Mouse (Mus musculus) ES-Bruce4 (cell line): ENCODE measurements around the gene Tcerg1l. TPM values are rescaled to one million over a fixed set of nuclear protein-coding genes. Genes with fewer than 3 reads are reported as not detected.

ENCODE experiments used
- H3K27ac ChIP-seq: 2 replicates; pipeline ENCODE4 v1.5.1; 2012; ENCODE audit warnings: low read length, inconsistent platforms; ENCODE audit not compliant: insufficient read depth
- H3K27me3 ChIP-seq: 2 replicates; pipeline ENCODE4 v1.6.1; 2012; ENCODE audit warnings: mild to moderate bottlenecking, low read length, inconsistent platforms; ENCODE audit not compliant: control insufficient read depth, poor library complexity, insufficient read depth, severe bottlenecking
- H3K36me3 ChIP-seq: 2 replicates; pipeline ENCODE4 v1.6.1; 2012; ENCODE audit warnings: inconsistent platforms, mild to moderate bottlenecking, low read length, moderate library complexity; ENCODE audit not compliant: control insufficient read depth, poor library complexity, insufficient read depth, severe bottlenecking
- H3K4me1 ChIP-seq: one replicate; pipeline ENCODE4 v1.8.1; 2011; ENCODE audit warnings: low read length; ENCODE audit not compliant: control insufficient read depth, insufficient read depth
- H3K4me3 ChIP-seq: 2 replicates; pipeline ENCODE4 v1.5.1; 2011; ENCODE audit warnings: low read depth, mild to moderate bottlenecking, low read length
- H3K9ac ChIP-seq: 2 replicates; pipeline ENCODE4 v1.6.1; 2012; ENCODE audit warnings: low read depth, mild to moderate bottlenecking, inconsistent platforms; ENCODE audit not compliant: poor library complexity, severe bottlenecking
- H3K9me3 ChIP-seq: replicated peaks from 2 replicates; pipeline ENCODE4 v1.6.1; 2012; ENCODE audit warnings: mild to moderate bottlenecking, low read length, inconsistent platforms; ENCODE audit not compliant: control insufficient read depth, poor library complexity, insufficient read depth, severe bottlenecking
- CTCF ChIP-seq: IDR thresholded peaks from one replicate; pipeline ENCODE4 v1.8.1; 2011; ENCODE audit warnings: low read depth, low read length
- EP300 ChIP-seq: IDR thresholded peaks from 2 replicates; pipeline ENCODE4 v1.6.1; 2011; ENCODE audit warnings: low read depth, low read length; ENCODE audit not compliant: insufficient read depth
- POLR2A ChIP-seq: IDR thresholded peaks from one replicate; pipeline ENCODE4 v1.8.1; 2011; ENCODE audit warnings: low read length; ENCODE audit not compliant: insufficient read depth
- polyA plus RNA-seq: library from polyadenylated mRNA; stranded (reverse); fragments of >200 nt; gene quantifications from 2 replicates; pipeline ENCODE4 v1.2.4, GENCODE M21; 2011; ENCODE audit warnings: low read depth; ENCODE audit not compliant: missing spikeins, insufficient read depth, insufficient read length

Gene Tcerg1l
- polyA plus RNA-seq, 1 experiment = not detected

DNA sequence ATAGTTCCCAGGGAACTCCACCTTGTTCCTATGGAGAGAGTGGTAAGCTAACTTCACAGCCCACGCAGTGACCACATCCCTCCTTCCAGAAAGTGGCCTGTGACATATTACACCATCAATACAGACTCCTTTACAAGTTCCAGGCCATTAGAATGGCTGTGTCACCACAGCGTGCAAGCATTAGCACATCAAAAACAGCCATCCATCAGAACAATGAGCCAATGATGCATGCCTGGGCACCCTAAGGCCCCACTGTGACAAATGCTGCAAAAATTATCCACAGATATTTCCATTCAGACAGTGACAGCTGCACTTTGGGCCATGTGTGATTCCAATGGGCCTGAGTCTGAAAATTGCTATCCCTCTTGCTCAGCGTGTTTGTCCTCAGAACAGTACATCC is 70.8 kb downstream of the Tcerg1l start:
- no peak overlapping the region for H3K9ac ChIP-seq
- no peak overlapping the region for H3K4me3 ChIP-seq
- no peaks in the 10 kb centered on the region for H3K9me3 ChIP-seq
- H3K36me3 ChIP-seq = no peaks in the 10 kb centered on the region
- no peaks in the 10 kb centered on the region for H3K4me1 ChIP-seq
- H3K27ac ChIP-seq = no peak overlapping the region
- no peaks in the 10 kb centered on the region for H3K27me3 ChIP-seq
- TF ChIP-seq EP300 (no peak), POLR2A (no peak), CTCF (no peak)

DNA sequence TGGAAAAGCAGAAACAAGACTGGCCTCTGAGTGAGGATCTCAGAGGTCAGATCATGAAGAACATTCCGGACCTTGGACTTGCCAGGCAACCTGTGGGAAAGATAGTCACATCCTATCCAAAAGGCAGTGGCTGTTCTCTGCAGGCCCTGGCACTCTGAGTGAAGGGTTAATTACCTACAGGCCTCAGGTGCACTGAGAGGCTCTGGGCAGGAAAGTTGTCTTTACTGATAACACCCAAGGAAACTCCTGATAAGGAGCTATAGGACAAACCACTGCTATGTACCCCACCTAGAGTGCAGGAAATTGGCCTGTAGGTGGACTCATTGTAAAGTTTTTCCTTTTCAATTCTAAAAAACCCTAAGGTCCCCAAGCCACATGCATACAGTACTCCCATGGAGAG is 83.8 kb downstream of the Tcerg1l start:
- no peaks in the 10 kb centered on the region for H3K4me1 ChIP-seq
- H3K27ac ChIP-seq = no peak overlapping the region
- H3K4me3 ChIP-seq = no peak overlapping the region
- no peak overlapping the region for H3K9ac ChIP-seq
- H3K27me3 ChIP-seq = no peaks in the 10 kb centered on the region
- no peaks in the 10 kb centered on the region for H3K9me3 ChIP-seq
- no peaks in the 10 kb centered on the region for H3K36me3 ChIP-seq
- no peak for TF ChIP-seq CTCF
- TF ChIP-seq POLR2A = no peak
- TF ChIP-seq EP300 = no peak

DNA sequence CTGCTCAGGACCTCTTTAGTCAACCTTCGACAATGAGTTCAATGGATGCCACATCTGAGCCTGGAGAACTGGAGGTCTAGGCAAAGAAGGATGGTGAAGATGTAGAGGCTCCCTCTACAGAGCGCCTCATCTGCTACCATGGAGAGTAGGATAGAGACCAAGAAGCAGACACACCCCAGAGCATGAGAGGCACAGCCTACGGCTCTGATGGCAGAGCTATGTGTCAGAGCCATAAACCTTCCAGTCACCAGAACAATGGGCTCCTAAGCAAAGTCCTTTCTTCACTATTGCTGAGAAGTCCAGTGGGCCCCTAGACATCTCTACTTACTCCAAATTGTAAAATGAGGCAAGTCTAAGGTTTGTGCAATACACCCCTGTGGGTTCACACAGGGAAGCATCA is 91.4 kb downstream of the Tcerg1l start:
- Histone ChIP-seq H3K27me3 (no peaks in the 10 kb centered on the region), H3K9me3 (no peaks in the 10 kb centered on the region), H3K4me1 (no peaks in the 10 kb centered on the region), H3K27ac (no peak overlapping the region), H3K9ac (no peak overlapping the region), H3K4me3 (no peak overlapping the region), H3K36me3 (no peaks in the 10 kb centered on the region)
- TF ChIP-seq EP300 (no peak), CTCF (no peak), POLR2A (no peak)

DNA sequence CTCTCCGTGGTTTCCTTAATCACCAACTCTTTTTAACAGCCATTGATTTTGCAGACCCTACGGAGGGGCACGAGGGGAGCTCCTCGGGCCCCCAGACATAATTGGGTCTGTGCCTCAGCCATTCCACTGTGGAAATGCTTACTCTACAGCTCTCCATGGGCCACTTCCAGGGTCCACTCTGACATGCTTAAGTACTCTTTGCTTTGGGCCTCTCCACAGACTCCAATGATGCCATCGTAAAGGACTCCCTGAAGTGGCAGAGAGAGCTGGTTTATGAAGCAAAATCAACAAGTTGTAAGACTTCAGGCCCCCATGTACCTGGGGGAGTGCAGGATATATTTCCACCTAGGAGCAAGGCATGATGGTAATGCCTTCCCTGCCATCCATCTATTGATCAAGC is 112.7 kb downstream of the Tcerg1l start:
- no peak for TF ChIP-seq POLR2A
- TF ChIP-seq CTCF = no peak
- no peak for TF ChIP-seq EP300
- H3K4me1 ChIP-seq = no peaks in the 10 kb centered on the region
- no peak overlapping the region for H3K4me3 ChIP-seq
- no peaks in the 10 kb centered on the region for H3K36me3 ChIP-seq
- H3K9me3 ChIP-seq = no peaks in the 10 kb centered on the region
- H3K9ac ChIP-seq = no peak overlapping the region
- H3K27ac ChIP-seq = no peak overlapping the region
- no peaks in the 10 kb centered on the region for H3K27me3 ChIP-seq

DNA sequence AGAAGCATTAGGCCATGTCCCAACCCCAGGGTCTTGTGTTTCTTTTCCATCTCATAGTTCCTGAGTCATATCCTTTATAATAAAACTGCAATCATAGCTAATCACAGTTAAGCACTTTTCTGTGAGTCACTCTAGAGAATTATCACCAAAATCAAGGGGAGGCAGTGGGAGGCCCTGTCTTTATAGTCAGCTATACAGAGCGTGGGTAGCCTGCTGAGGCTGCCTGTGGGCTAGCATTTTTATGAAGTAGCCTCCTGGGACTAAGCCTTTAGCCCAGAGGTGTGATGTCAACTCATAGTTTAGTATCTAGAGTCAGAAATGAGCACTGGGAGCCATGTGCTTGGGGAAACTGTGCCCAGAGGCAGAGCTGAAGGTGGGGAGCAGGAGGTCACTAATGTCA is 122.3 kb downstream of the Tcerg1l start:
- no peak overlapping the region for H3K27ac ChIP-seq
- no peak overlapping the region for H3K4me3 ChIP-seq

DNA sequence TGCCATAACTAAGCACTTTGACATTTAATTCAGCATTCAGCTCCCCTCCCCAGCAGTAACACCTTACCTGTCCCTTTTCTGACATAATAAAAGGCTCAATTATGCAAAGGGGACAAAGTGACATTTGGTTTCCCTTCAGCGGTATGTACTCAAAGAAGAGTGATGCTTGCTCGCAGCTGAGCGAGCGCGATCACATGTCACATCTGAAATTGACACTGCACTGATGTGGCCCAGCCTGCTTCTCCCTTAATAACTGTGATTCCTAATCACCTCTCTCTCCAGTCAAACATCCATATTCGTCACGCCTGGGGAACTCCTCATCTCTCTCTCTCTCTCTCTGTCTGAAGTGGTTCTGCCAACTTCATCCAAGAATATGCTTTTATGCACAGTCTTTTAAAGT is 126.2 kb downstream of the Tcerg1l start:
- H3K36me3 ChIP-seq = no peaks in the 10 kb centered on the region

More for the DNA sequence above, 122.3 kb downstream of the Tcerg1l start:
- H3K27me3 ChIP-seq = no peaks in the 10 kb centered on the region
- no peaks in the 10 kb centered on the region for H3K36me3 ChIP-seq
- no peaks in the 10 kb centered on the region for H3K9me3 ChIP-seq
- no peak overlapping the region for H3K9ac ChIP-seq
- no peaks in the 10 kb centered on the region for H3K4me1 ChIP-seq
- TF ChIP-seq EP300 (no peak), CTCF (no peak), POLR2A (no peak)

More for the DNA sequence above, 126.2 kb downstream of the Tcerg1l start:
- no peak for TF ChIP-seq EP300
- no peak for TF ChIP-seq POLR2A
- TF ChIP-seq CTCF = no peak
- H3K9ac ChIP-seq = no peak overlapping the region
- H3K4me3 ChIP-seq = no peak overlapping the region
- H3K4me1 ChIP-seq = no peaks in the 10 kb centered on the region
- no peak overlapping the region for H3K27ac ChIP-seq
- no peaks in the 10 kb centered on the region; the same call in 1 of the 2 replicates for H3K9me3 ChIP-seq
- H3K27me3 ChIP-seq = no peaks in the 10 kb centered on the region
